Mouse (Mus musculus) intestine, embryonic 15.5 days (tissue): Measurements from ENCODE around the gene Rcsd1. TPM values are rescaled to one million over a fixed set of nuclear protein-coding genes. Genes with fewer than 3 reads are reported as not detected.
A peak's percentile ranks its signal among the peaks of the same experiment; 100 is the strongest.

Source experiments
- ATAC-seq: fragments of 200-750 bp; cut with Nextera tagmentation; 2 replicates; pipeline ENCODE4 v1.8.0; 2017; ENCODE audit warnings: moderate TSS enrichment, moderate library complexity
- H3K27ac ChIP-seq: fragments of 300-500 bp; sonication (generic); 2 replicates; pipeline ENCODE4 v1.5.1; 2015; ENCODE audit warnings: mild to moderate bottlenecking, inconsistent platforms
- H3K27me3 ChIP-seq: fragments of 300-500 bp; sonication (generic); replicated peaks from 2 replicates; pipeline ENCODE4 v1.6.1; 2015; ENCODE audit warnings: inconsistent platforms
- H3K36me3 ChIP-seq: fragments of 300-500 bp; sonication (generic); 2 replicates; pipeline ENCODE4 v1.6.1; 2015; ENCODE audit warnings: inconsistent platforms
- H3K4me1 ChIP-seq: fragments of 300-500 bp; sonication (generic); replicated peaks from 2 replicates; pipeline ENCODE4 v1.6.1; 2015; ENCODE audit warnings: inconsistent platforms
- H3K4me2 ChIP-seq: fragments of 300-500 bp; sonication (generic); replicated peaks from 2 replicates; pipeline ENCODE4 v1.6.1; 2015; ENCODE audit warnings: mild to moderate bottlenecking, inconsistent platforms
- H3K4me3 ChIP-seq: fragments of 300-500 bp; sonication (generic); replicated peaks from 2 replicates; pipeline ENCODE4 v1.5.1; 2015; ENCODE audit warnings: inconsistent platforms
- H3K9ac ChIP-seq: fragments of 300-500 bp; sonication (generic); 2 replicates; pipeline ENCODE4 v1.6.1; 2015; ENCODE audit warnings: inconsistent platforms
- H3K9me3 ChIP-seq: fragments of 300-500 bp; sonication (generic); 2 replicates; pipeline ENCODE4 v1.6.1; 2016; ENCODE audit warnings: inconsistent platforms
- WGBS: fragments of 180-500 bp; shearing (Covaris S2); methylation state at CpG from one replicate; pipeline ENCODE4 v1.1.7; 2015; 5-methylcytosine and 5-hydroxymethylcytosine counted together
- polyA plus RNA-seq: library from polyadenylated mRNA; unstranded; fragments of >200 nt; fragmentation: Nextera tagmentation; extraction: Ambion mirVana; gene quantifications from 2 replicates; pipeline ENCODE4 v1.2.1, GENCODE M21; 2015

Rcsd1 gene
- polyA plus RNA-seq, 1 experiment from 2014 or later, result 33.8 TPM

- H3K4me1 ChIP-seq, result 0 out of 2 replicates have a peak, but pooled peaks cover 4% of the 10 kb centered on the region
- H3K4me3 ChIP-seq, result no peak overlapping the region
- H3K9me3 ChIP-seq, result no peaks in the 10 kb centered on the region
- H3K4me2 ChIP-seq, result no peak overlapping the region
- no peak for ATAC-seq
- H3K27ac ChIP-seq, result no peak overlapping the region
- H3K36me3 ChIP-seq, result no peaks in the 10 kb centered on the region
- WGBS, result 69% methylated on average over 6 of the region's 6 CpGs
- H3K27me3 ChIP-seq, result no peaks in the 10 kb centered on the region
- H3K9ac ChIP-seq, result no peak overlapping the region
These were observed 22.0 kb upstream of the Rcsd1 start for GRCm38 (mm10) chr1:165731553-165731952.

- no peaks in the 10 kb centered on the region for H3K9me3 ChIP-seq
- no peak for ATAC-seq
- WGBS, result 38% methylated on average over 1 of the region's 1 CpGs
- no peaks in the 10 kb centered on the region for H3K36me3 ChIP-seq
- H3K4me3 ChIP-seq, result no peak overlapping the region
- no peak overlapping the region for H3K4me2 ChIP-seq
- H3K27me3 ChIP-seq, result no peaks in the 10 kb centered on the region
- no peak overlapping the region for H3K27ac ChIP-seq
- H3K4me1 ChIP-seq, result peaks cover 2% of the 10 kb centered on the region; the same call in 1 of the 2 replicates
- H3K9ac ChIP-seq, result no peak overlapping the region
These were observed 20.6 kb upstream of the Rcsd1 start for GRCm38 (mm10) chr1:165730129-165730528.

DNA sequence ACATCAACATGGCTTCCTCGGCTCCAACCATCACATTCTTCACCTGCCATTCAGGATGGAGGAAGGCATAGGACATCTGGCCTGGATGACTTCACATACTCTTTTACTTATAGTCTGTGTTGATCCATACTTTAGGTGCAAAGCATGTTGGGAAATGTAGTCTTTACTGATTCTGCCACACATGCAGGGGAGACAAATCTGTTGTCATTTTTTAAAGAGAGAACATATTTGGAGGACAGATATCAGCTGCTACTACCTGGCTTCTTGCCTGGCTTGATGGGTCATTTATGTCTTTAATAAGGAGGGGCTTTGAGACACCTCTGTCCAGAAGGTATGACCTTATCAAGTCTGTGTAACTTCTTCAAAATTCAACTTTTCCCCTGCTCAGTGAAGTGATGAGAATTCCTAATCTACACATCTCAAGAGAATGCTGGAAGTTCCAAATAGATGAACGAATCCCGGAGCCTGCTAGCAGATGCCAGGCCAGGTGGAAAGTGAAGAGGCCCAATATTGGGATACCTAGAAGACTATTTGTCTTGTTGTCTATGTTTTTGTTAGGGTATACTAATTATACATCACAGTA lies 18.6 kb upstream of the Rcsd1 start:
- Histone ChIP-seq H3K4me3 (no peak overlapping the region), H3K27me3 (no peaks in the 10 kb centered on the region), H3K4me1 (peaks cover 9% of the 10 kb centered on the region), H3K4me2 (no peak overlapping the region), H3K27ac (no peak overlapping the region), H3K9ac (no peak overlapping the region), H3K36me3 (no peaks in the 10 kb centered on the region), H3K9me3 (no peaks in the 10 kb centered on the region)
- WGBS, result 80% methylated on average over 3 of the region's 3 CpGs
- no peak for ATAC-seq

DNA sequence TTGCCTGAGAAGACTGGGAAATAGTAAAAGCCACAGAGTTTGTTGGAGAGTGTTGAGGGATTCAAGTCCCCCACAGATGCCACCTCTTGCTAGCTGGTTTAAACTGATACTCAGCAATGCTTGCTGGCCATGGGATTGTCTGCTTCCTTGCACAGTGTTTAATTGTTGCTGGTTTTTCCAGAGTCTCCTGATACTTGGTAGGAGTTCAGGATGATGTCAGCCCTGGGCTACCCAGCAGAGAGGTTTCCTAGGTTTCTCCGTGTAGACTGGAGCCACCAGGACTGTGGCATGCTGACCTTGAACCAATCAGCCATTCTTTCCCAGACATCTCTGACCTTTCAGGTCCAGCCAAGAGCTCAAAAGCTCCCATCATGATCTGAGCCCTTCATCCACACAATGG lies 17.4 kb upstream of the Rcsd1 start:
- 41% methylated on average over 1 of the region's 1 CpGs for WGBS
- no peak overlapping the region for H3K27ac ChIP-seq
- ATAC-seq, result no peak

DNA sequence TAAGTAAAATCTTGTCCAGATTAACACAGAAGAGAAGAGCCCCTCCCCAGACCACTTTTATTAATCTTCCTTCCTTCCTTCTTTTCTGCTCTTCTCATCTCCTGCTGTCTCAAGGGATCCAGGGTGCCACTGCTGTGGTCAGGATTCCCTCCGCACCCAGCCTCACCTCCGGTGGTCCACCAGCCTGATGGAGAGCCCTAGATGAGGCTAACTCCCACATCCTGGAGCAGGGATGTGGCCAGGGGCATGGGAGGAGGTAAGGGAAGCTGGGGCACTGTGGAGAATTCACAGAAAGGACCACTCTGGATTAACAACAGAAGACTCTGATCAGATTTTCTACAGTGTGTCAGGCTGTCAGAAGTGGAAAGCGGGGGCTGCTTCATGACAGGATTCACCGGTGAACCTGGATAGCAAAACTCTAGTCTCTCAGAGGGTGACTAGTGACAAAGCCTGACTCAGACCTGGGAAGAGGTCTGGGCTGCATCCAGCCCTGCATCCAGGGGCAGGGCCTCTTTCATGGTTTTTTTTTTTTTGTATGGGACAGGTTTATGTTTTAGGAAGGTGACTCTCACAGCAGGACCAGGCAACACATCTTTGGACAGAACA lies 15.6 kb upstream of the Rcsd1 start:
- H3K4me3 ChIP-seq, result no peak overlapping the region
- H3K9ac ChIP-seq, result no peak overlapping the region
- H3K27me3 ChIP-seq, result no peaks in the 10 kb centered on the region
- peaks cover 9% of the 10 kb centered on the region for H3K4me1 ChIP-seq
- H3K9me3 ChIP-seq, result no peaks in the 10 kb centered on the region
- 76% methylated on average over 4 of the region's 4 CpGs for WGBS
- ATAC-seq, result no peak
- H3K4me2 ChIP-seq, result no peak overlapping the region
- H3K36me3 ChIP-seq, result no peaks in the 10 kb centered on the region
- H3K27ac ChIP-seq, result 0 out of 2 replicates have a peak overlapping the region, but pooled peaks have one; percentile 22

More for the DNA sequence above, 17.4 kb upstream of the Rcsd1 start:
- Histone ChIP-seq H3K27me3 (no peaks in the 10 kb centered on the region), H3K9me3 (no peaks in the 10 kb centered on the region), H3K4me2 (no peak overlapping the region), H3K4me1 (peaks cover 9% of the 10 kb centered on the region), H3K4me3 (no peak overlapping the region), H3K36me3 (no peaks in the 10 kb centered on the region), H3K9ac (no peak overlapping the region)

GRCm38 (mm10) chr1:165724219-165725033 lies 14.9 kb upstream of the Rcsd1 start:
- Histone ChIP-seq H3K9ac (no peak overlapping the region), H3K9me3 (no peaks in the 10 kb centered on the region), H3K27me3 (no peaks in the 10 kb centered on the region), H3K4me1 (peaks cover 9% of the 10 kb centered on the region), H3K36me3 (no peaks in the 10 kb centered on the region), H3K4me3 (no peak overlapping the region), H3K27ac (0 out of 2 replicates have a peak overlapping the region, but pooled peaks have one; percentile 22), H3K4me2 (no peak overlapping the region)
- ATAC-seq, result peak; percentile 72
- WGBS, result 55% methylated on average over 11 of the region's 11 CpGs

- no peak overlapping the region for H3K4me3 ChIP-seq
- no peaks in the 10 kb centered on the region for H3K36me3 ChIP-seq
- H3K9me3 ChIP-seq, result no peaks in the 10 kb centered on the region
- H3K9ac ChIP-seq, result no peak overlapping the region
- no peak overlapping the region for H3K4me2 ChIP-seq
- 89% methylated on average over 9 of the region's 9 CpGs for WGBS
- no peaks in the 10 kb centered on the region for H3K27me3 ChIP-seq
- no peak overlapping the region for H3K27ac ChIP-seq
- no peak for ATAC-seq
- peaks cover 16% of the 10 kb centered on the region for H3K4me1 ChIP-seq
These were observed 13.1 kb upstream of the Rcsd1 start for GRCm38 (mm10) chr1:165722531-165723123.

DNA sequence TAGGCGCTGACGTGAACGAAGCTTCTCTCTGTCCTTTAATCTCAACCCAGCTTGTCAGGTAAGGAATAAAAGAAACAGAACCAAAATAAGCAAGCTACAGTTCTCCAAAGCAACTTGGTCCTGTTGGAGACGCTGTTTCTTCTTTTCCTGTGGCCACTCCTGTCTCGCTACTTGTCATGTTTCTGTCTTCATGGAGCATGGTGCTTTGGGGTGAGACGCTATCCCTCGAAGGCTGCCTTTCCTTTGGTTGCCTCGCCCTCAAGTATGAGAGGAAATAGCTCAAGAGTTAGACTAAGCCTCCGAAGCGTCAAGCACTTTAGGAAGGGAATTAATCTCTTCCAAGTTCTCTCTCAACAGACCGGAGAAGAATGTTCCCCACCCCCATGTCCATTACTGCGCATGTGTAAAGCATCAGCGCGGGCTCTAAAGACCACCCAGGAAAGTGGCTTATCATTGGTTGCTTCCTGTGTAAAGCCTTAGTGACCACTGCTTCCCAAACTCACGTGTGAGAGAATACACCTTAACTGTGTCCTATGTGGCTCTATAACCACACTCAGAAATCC lies 9.1 kb upstream of the Rcsd1 start:
- H3K4me3 ChIP-seq, result no peak overlapping the region

DNA sequence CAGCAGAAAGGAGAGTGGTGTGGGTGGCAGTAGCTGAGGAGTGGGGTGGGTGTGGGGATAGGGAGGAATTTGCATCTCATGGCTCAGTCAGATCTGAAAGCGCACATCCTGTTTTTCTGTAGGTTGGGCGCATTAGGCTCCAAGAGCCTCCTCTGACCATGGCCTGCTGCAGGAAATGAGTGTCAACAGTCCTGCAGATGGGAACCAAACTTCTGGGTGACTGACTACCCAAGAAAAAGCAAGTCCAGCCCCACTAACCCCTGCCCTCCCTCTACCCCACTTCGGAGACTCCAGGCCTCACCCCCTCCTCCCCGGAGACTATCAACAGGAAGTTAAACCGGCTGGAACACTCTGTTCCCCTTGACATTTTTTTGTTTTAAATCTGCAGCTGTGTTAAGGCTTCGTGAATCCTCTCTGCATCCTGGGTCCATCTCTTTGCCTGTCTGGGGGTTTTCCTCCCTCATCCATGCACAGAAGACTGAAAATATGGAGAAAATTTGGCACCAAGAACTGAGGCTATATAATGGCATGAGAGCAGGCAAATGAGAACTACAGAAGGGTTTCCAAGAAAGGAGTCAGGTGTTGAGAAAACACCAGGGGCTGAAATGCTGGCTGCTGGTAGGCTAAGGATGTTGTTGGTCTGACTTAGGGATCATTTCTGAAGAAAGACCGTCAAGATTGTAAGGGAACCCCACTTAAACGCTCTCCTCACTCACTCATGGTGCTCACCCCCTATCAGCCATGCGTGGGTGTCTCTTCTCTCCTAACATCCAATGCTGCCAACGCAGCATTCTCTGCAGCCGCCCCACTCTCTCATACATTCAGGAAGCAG lies 8.4 kb upstream of the Rcsd1 start:
- Histone ChIP-seq H3K4me2 (peak overlapping the region; percentile 40), H3K36me3 (no peaks in the 10 kb centered on the region), H3K9me3 (no peaks in the 10 kb centered on the region), H3K9ac (peak overlapping the region; percentile 2; the same call in 1 of the 2 replicates), H3K27me3 (no peaks in the 10 kb centered on the region), H3K27ac (peak overlapping the region; percentile 87), H3K4me3 (no peak overlapping the region), H3K4me1 (peaks cover 7% of the 10 kb centered on the region)
- WGBS, result 31% methylated on average over 11 of the region's 11 CpGs
- ATAC-seq, result peak; percentile 86

More for the DNA sequence above, 9.1 kb upstream of the Rcsd1 start:
- Histone ChIP-seq H3K36me3 (no peaks in the 10 kb centered on the region), H3K9ac (peak overlapping the region; percentile 2; the same call in 1 of the 2 replicates), H3K4me1 (peaks cover 7% of the 10 kb centered on the region), H3K4me2 (peak overlapping the region; percentile 40), H3K9me3 (no peaks in the 10 kb centered on the region), H3K27me3 (no peaks in the 10 kb centered on the region), H3K27ac (peak overlapping the region; percentile 87)
- peak; percentile 54 for ATAC-seq
- WGBS, result 39% methylated on average over 15 of the region's 15 CpGs

GRCm38 (mm10) chr1:165716426-165716825 lies 6.9 kb upstream of the Rcsd1 start:
- 84% methylated on average over 4 of the region's 4 CpGs for WGBS

GRCm38 (mm10) chr1:165713798-165714197 lies 4.2 kb upstream of the Rcsd1 start:
- ATAC-seq, result no peak

More at GRCm38 (mm10) chr1:165716426-165716825, 6.9 kb upstream of the Rcsd1 start:
- Histone ChIP-seq H3K4me2 (no peak overlapping the region), H3K4me3 (no peak overlapping the region), H3K27me3 (no peaks in the 10 kb centered on the region), H3K36me3 (no peaks in the 10 kb centered on the region), H3K9me3 (no peaks in the 10 kb centered on the region), H3K27ac (no peak overlapping the region), H3K9ac (no peak overlapping the region), H3K4me1 (peaks cover 7% of the 10 kb centered on the region)
- ATAC-seq, result no peak

More at GRCm38 (mm10) chr1:165713798-165714197, 4.2 kb upstream of the Rcsd1 start:
- Histone ChIP-seq H3K9ac (no peak overlapping the region), H3K36me3 (no peaks in the 10 kb centered on the region), H3K27me3 (no peaks in the 10 kb centered on the region), H3K9me3 (no peaks in the 10 kb centered on the region), H3K4me2 (no peak overlapping the region), H3K4me1 (peaks cover 17% of the 10 kb centered on the region), H3K27ac (0 out of 2 replicates have a peak overlapping the region, but pooled peaks have one; percentile 14), H3K4me3 (no peak overlapping the region)
- 55% methylated on average over 5 of the region's 5 CpGs for WGBS
